Mouse (Mus musculus) cerebellum, adult 18-20 months (tissue): Measurements from ENCODE around the gene Wdr93.

Experiments
- DNase-seq, 2 experiments: peaks; one replicate each; pipeline ENCODE4 v3.0.0; 2021

Gene Wdr93

DNA sequence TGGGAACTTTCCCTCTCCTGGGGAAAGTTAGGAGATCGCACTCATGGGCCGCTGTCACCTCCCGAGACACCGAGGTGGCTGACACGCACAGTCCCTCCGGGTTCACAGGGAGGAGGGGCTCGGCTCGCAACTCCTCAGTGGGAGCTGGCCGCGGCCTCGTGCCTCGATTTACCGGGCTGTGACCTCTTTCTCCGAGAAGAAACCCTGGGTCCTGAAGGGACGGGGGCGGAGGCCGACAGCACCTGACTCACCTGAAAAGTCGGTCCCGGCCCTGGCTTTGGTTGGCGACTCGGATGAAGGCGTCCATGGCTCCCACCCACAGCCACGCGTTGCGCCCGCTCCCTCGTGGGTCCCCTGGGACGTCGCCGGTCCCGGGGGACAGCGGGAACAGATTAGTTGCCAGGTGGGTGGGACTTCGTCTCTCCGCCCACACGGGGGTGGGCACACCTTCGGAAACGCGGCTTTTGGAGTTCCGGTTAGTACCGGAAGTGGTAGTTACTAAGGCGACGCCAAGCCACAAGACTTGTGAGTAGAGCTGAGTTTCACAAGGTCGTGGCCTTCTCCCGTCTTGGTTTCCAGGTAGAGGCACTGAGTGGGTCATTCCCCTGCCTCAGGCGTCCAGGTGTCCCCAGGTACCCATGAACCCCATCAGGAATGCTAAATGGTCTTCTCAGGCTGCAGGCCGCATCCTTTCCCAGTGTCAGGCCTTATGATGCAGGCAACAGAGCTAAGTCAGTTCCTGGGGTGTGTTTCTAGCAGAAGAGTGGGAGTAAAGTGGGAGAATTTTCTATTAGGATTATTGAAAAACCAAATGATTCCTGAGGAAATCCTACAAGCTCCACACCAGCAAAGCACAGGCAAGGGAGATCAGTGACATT lies at the start of gene Wdr93, which contains the start of gene Pex11a:
TSS of gene Wdr93 (plus strand) at position 505 of the 878 bp plus-strand sequence.
TSS of gene Pex11a (minus strand) at position 473 of the 878 bp plus-strand sequence.
- peak; percentile 68 to 73 for DNase-seq

DNA sequence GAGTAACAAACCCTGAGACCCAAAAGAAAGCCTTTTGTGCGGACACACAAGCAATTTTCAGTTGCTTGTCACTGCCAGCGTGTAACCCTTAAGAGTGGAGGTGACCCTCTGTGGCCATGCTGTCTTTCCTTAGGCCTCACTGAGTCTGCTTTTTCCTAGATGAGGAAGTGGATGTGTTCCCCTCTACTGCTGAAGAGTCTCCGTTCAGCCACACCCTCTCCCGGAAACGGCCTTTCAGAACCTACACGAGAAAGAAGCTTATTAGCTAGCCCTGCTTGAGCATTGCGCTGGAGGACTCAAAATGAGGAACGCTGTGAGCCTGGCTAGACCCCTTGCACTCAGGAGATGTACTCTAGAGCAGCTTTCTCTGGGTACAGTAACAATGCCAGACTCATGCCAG lies 46.5 kb upstream of the Wdr93 start:
- no peak for DNase-seq

DNA sequence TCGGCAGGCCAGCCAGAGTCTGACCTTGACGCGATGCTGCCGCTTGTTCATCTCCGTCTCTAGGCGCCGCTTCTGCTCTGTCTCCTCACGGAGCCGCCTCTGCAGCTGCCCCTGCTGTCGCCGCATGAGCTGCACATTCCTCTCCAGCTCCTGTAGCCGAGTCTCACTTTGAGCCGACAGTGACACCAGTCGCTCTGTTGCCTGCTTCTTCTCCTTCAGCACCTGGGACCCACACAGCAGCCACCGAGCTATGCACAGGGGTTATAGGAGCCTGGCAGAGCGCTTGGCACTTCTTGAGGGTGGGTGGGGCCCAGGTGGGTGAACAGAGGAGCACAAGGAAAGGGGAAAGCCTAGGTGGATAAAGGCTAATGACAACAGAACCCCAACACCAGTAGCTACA lies 40.2 kb upstream of the Wdr93 start:
- DNase-seq: no peak

GRCm38 (mm10) chr7:79705210-79705609 lies 37.8 kb upstream of the Wdr93 start:
- no peak for DNase-seq

DNA sequence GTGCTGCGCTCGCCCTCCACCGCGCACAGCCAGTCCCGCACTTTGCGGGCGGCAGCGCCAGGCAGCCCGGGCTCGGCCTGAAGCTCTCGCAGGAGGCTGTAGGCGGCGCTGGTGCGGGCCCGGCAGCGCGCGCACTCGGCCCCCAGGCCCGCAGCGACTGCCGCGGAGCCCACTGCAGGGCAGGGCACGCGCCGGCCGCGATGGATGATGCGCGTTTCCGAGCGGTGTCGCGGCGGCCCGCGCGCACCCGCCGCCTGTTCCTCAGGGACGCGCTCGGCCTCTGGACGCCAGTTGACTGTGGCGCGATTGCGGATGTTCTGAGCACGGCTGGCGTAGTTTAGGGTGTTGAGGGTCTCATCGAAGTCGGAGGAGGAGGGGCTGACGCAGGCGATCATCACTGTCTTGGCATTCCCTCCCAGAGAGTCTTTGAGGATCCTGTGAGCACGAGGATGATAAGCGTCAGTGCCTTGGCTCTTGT lies 32.8 kb upstream of the Wdr93 start:
- peak; percentile 49 to 74 for DNase-seq

DNA sequence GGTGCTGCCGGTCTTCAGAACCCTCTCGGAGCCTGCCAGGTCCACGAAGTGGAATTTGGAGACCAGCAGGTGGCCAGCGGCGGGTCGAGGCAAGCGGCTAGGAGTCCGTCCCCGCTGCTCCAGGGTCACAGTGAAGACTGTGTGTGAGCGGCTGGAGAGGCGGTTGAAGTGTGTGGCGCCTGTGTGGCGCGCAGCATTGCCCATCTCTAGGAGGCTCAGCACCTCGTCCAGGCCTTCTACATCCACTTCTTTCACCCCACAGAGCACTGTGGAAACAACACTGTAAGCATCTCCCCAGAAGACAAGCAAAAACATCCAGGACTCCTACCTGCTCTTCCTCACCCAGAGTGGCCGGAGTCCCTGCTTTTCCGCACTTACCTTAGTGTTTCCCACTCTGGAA lies 32.1 kb upstream of the Wdr93 start:
- peak; percentile 14 to 33 for DNase-seq

GRCm38 (mm10) chr7:79715187-79715981 lies 27.6 kb upstream of the Wdr93 start, which contains the start of gene Kif7:
Kif7 (minus strand) TSS chr7:79715720.
- no peak for DNase-seq

DNA sequence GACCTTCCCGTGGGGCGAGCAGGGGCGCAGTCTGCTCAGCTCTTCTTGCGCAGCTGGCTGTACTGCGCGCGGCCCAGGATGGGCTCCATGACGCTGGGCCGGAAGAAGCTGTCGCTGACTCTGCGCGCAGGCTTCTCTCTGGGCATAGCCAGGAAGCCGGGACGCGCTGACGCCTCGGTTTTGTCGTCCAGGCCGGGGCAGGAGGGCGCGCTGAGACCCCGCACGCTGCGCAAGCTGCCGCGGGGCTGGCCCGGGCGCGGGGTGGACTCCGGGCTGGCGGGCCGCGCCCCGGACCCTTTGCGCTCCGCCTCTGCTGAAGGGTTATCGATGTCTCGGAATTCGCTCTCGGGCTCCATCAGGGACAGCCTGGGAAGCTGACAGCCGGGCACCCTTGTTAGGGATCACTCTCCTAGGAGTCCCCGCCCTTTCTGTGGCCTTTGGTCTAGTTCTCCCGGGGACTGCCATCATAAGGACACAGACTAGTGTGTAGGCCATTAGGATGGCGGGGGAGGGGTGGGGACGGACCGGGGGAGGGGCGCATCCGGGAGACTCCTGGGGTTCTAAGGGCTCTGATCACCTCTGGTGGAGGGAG lies 21.5 kb upstream of the Wdr93 start:
- DNase-seq: no peak

DNA sequence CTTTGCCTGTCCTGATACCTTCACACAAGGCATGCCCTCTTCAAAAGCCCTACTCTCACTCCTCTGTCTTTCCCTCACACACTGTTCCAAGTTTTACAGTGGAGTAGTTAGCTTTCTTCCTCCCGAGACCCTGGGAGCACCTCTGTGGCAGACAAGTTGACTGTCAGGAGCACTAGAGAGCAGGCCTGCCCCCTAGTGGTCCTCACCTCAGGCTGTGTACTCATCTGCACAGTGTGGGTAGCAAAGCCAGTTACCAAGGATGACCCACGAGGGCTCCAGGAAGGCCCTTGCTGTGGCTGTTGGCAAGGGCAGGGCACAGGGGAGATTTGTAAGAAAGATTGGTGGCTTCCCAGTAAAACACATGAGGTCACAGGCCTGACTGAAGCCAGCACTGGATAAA lies 15.9 kb upstream of the Wdr93 start:
- DNase-seq: peak; percentile 31 to 38

- DNase-seq: peak; percentile 22 to 32
Observed at GRCm38 (mm10) chr7:79728219-79728618, 14.7 kb upstream of the Wdr93 start.

DNA sequence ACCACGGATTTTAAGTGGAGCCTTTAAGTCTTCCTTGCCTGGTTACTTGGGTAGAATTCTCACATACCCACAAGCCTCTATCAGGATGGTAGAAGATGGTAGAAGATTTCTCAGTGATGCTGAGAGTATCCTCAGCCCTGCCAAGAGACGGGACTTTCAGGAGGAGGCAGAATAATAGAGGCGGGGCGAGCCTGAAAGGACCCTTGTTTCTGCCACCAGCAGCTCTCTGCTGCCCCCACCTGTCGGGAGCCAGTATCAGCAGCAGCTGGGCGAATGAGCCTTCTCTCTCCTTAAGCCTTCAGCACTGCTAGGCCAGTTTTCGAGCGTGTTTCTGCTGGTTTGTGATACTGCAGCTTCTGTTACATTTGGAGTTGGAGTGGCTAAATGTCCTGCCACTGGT lies 13.8 kb upstream of the Wdr93 start:
- DNase-seq: peak; percentile 41 to 50

DNA sequence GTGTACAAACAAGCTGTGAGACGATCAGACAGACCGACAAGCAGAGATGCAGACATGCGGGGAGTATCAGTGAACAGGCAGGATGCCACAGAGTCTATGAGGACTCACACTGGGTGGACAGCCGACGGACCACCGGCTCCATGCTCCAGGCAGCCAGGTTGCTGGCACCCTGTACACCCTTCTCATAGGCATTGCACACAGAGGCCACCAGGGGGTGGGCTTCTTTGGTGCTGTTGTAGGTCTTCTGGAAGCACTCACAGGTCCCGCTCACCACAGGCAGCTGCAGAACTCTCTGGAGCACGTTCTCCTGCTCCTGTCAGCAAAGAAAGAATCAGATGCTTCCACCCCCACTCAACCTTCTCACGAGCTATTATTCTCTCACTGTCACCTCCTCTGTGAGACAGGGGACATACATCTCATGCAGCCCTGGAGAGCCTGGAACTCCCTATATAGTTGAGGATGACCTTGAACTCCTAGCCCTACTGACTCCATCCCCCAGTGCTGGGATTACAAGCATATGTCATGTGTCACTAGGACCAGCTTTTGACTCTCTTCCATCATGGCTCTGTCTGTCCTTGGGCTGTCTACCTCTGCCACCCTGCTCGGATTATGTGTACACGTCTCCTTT lies 13.1 kb upstream of the Wdr93 start:
- no peak for DNase-seq

GRCm38 (mm10) chr7:79731438-79731837 lies 11.5 kb upstream of the Wdr93 start:
- no peak for DNase-seq

DNA sequence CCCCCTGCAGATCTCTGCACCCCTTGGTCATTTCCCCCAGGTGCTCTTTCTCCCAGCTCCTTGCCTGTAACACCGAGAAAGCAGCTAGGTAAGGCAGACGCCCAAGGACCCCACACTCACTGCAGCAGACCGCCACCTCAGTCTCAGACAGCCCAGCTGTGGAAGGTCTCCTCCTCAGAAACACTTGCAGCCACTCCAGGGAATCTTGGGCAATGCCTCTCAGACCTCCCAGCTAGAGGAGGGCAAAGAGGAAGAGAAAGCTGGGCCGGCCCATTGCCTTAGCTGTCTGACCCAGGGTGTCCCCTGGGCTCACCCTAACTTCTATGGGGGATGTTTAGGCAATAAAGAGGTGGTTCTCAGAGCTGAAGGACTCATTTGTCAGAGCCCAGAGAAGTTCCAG lies 10.3 kb upstream of the Wdr93 start, which contains the start of gene Plin1:
TSS of gene Plin1 (minus strand) at position 282 of the 400 bp plus-strand sequence.
- no peak for DNase-seq

GRCm38 (mm10) chr7:79734563-79734962 lies 8.4 kb upstream of the Wdr93 start:
- no peak for DNase-seq

DNA sequence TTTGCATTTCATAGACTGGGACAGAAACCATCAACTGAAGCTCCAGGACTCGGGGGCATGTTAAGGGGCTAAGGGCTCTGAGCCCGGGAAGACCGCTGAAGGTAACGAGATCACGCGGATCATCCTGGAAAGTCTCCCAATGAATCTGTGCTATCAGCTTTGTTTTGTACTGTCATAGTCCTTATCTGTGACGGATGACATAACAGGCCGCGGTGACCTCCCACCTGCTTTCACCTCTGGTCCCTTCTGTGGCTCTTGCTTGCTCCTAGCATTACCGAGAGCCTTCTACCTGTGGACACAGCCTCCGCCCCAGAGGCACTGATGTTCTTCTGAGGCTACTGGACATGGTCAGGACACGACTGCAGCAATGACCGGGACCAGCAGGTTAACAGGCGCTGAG lies 6.5 kb upstream of the Wdr93 start:
- no peak for DNase-seq

DNA sequence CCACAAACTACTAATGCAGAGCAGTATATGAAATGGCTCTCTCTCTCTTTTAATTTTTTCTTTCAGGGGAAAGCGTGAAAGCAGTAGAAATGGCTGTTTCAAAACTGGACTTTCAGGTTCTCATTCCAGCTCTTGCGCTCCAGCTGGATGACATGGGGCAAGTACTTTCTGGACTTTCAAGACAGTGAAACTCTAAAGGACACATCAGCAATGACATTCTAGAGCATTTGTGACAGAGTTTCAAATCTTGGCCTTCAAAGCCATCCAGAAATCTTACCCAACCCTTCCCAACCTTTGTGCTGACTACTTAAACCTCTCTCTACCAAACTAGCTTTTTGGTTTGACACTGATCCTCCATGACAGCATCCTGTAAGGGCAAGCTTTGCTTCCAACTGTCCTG lies 4.0 kb upstream of the Wdr93 start:
- DNase-seq: no peak

- no peak for DNase-seq
Observed at GRCm38 (mm10) chr7:79740279-79740678, 2.7 kb upstream of the Wdr93 start.

DNA sequence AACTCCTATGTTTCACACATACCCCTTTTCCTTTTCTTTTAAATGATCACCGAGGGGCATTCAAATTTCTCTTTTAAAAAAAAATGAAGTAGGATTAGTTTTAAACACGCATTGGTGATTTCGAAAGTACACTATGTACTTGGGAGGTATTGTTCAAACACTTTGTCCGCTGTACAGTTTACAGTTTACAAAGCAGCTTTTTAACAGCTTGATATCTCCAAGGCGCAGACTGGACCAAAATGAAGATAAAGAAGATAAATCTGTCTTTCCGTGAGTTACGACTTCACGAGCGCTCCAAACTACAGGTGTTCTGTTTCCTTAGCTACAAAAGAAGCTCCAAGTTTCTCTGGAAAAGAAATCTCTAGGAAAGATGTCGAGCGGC lies 695 bp upstream of the Wdr93 start:
- no peak for DNase-seq

DNA sequence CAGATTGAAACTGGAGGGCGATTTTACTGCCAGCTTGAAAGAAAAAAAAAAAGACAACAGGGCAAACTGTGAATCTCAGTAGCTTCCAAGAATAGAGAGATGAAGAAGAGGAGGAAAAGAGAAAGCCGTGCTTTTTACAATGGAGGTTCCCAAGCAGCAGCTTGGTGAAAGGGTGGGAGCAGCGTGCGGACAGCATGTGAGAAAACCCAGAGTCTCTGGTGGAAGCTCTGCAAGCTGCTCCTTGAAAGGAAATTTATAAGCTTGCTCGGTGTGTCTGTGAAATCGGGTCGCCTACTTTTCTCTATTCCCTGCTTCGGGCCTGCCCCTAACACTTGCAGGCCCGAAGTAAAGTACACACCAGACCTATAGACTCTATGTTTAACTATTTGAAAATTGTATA lies 1.1 kb downstream of the Wdr93 start:
- DNase-seq: no peak

- DNase-seq: no peak
Observed at GRCm38 (mm10) chr7:79744585-79744984, 1.6 kb downstream of the Wdr93 start.

GRCm38 (mm10) chr7:79747659-79748058 lies 4.7 kb downstream of the Wdr93 start:
- no peak for DNase-seq

- DNase-seq: no peak
Observed at GRCm38 (mm10) chr7:79749511-79749910, 6.5 kb downstream of the Wdr93 start.
